Mouse (Mus musculus) Patski (cell line): ENCODE measurements around the gene Rab31. TPM values are rescaled to one million over a fixed set of nuclear protein-coding genes. Genes with fewer than 3 reads are reported as not detected.
A peak's percentile ranks its signal among the peaks of the same experiment; 100 is the strongest.

ENCODE experiments used
- ATAC-seq: fragments of 100-300 bp; one replicate; pipeline ENCODE4 v1.8.0; 2021
- CTCF ChIA-PET: fragments of 350-600 bp; sonication (Branson Sonifier 250); formaldehyde crosslinking; loops from one replicate; lab custom pipeline; 2022; ENCODE audit warnings: inconsistent platforms; lab: Charles Lee
- POLR2A ChIA-PET: fragments of 350-600 bp; sonication (Branson Sonifier 250); formaldehyde crosslinking; loops from one replicate; lab custom pipeline; 2022; ENCODE audit warnings: antibody characterized with exemption, inconsistent platforms; lab: Charles Lee
- DNase-seq: peaks from one replicate; pipeline ENCODE4 v3.0.0-alpha.2; 2011; ENCODE audit warnings: low read depth, low spot score
- H3K27me3 ChIP-seq: fragments of 371-371 bp; one replicate; pipeline ENCODE4 v1.5.1; 2021
- CTCF ChIP-seq: fragments of 100-300 bp; IDR thresholded peaks from one replicate; pipeline ENCODE4 v1.5.1; 2021
- in situ Hi-C: fragments of 300-500 bp; cut with MboI; formaldehyde crosslinking; loops from 3 replicates; pipeline ENCODE4 v1.11.1; 2018; ENCODE audit warnings: low pct_unique_long_range_greater_than_20kb, mixed read lengths
- polyA plus RNA-seq: library from polyadenylated mRNA; unstranded; gene quantifications from one replicate; pipeline ENCODE4 v1.2.3, GENCODE M21; 2021

Rab31 gene
- 71.2 TPM for polyA plus RNA-seq

DNA sequence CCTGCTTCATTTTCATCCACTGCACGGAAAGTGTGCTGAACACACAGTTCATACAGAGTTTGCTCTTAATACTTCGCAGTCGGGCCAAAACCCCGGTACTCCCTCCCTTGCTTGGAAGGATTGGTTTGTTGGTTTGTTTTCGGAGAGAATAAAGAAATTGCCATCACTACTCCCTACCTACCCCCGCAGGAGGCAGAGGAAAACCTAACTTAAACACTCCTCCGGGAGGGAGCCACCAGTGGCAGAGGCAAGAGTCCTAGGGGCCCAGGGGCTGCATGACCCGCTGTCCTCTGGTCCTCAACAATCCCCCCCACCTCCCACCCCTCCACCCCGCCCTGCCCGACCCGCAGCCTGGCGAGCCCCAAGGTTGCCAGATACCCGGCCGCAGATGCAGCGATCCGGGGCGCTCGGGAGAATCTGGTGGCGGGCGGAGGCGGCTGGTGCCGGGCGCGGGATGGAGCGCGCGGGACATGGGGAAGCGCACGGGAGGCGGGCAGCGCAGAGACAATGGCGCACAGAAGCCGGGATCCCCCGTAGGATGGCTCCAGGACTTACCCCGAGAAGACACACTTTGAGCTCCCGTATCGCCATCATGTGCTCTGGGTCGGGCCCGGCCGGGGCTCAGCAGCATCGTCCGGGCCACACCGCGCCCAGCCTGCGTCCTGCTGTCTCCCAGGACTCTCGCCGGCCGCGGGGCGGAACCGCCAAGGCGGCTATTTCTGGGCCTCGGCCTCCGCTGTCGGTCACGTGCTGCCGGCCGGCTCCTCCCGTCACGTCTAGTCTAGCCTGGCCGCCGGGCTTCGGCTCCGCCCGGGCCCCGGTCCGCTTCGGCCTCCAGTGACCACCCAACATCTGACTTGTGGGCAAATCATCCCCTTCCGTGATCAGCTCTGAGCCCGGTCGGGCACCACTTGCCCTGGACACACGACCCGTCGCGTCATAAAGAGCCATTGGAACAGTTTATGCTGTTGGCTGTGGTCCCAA, at the start of gene Rab31:
Gene Rab31, minus strand, starts transcription at position 802 of the 984 bp plus-strand sequence.
- ChIA-PET CTCF (no interaction called here), POLR2A (interaction anchor here (0.6 to 1.0 kb wide), 4 partner anchors 10 to 159 kb away, joined by 3 to 4 read pairs (median 4); partner anchors contain the start of genes Ppp4r1 and Vapa)
- no peaks in the 10 kb centered on the region for H3K27me3 ChIP-seq
- ATAC-seq (peak; percentile 64), DNase-seq (no peak)
- no peak for TF ChIP-seq CTCF
- in situ Hi-C loops: loop anchor here (5.0 kb wide), 2 partner anchors 65 to 165 kb away; no protein-coding TSS in a partner anchor

DNA sequence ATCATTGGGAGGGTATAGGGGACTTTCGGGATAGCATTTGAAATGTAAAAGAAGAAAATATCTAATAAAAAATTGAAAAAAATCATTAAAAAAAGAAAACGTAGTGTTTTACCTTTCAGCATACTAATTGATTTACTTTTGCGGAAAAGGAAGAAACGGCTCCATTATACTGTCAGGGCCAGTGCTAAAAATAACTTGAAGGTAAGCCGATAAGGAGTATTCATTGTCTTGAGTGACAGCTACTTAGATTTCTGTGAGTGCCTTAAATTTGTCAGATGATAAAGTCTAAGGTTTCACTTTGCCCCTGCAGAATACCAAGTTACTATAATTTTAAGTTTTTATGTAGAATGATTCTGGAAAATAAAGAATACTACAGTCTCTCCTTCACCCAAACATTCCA, 47.6 kb upstream of the Rab31 start:
- DNase-seq: no peak
- in situ Hi-C loops: no loop called here
- H3K27me3 ChIP-seq: no peaks in the 10 kb centered on the region
- ChIA-PET CTCF (interaction anchor here (1.2 to 2.1 kb wide), 3 partner anchors 10 to 17 kb away, joined by 3 to 10 read pairs (median 4); no protein-coding TSS in a partner anchor), POLR2A (no interaction called here)
- no peak for ATAC-seq
- no peak for TF ChIP-seq CTCF

DNA sequence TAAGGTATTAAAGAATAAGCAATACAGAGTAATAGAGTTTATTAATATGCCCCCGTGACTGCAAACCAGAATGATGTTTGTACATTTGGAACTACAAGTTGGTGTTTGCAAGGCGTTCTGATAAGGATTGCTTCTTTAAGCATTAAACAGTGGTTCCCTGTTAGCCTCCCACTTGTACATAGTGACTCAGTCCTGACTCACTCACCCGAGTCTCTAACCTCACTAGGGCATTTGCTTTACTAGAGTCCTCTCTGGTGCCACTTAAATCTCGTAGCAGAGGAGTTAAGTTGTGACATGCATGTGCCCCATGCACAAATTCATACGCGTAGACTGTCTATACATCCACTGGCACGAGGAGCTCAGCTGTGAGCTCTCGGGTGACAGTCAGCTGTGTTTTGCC, 41.2 kb upstream of the Rab31 start:
- TF ChIP-seq CTCF: no peak
- H3K27me3 ChIP-seq: no peaks in the 10 kb centered on the region
- in situ Hi-C loops: no loop called here
- ATAC-seq (peak; percentile 51), DNase-seq (no peak)
- POLR2A ChIA-PET: no interaction called here
- CTCF ChIA-PET: interaction anchor here (0.9 to 3.8 kb wide), 2 partner anchors 10 to 16 kb away, joined by 3 to 13 read pairs; no protein-coding TSS in a partner anchor

DNA sequence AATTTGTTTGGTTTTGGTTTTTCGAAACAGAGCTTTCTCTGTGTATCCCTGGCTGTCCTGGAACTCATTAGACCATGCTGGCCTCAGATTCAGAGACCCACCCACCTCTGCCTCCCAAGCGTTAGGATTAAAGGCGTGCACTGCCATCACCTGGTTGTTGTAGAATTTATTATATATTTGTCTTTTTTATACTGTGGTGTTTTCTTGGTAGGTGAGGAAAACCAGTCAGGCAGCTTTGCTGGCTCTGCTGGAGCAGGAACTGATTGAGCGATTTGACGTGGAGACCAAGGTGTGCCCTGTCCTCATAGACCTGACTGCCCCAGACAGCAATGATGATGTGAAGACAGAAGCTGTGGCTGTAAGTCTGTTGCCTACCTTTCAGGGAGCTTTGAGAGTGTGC, 38.5 kb upstream of the Rab31 start:
- DNase-seq (no peak), ATAC-seq (no peak)
- in situ Hi-C loops: no loop called here
- CTCF ChIA-PET: interaction anchor here (1.0 kb wide), 1 partner anchor 74 kb away, joined by 3 read pairs; no protein-coding TSS in a partner anchor
- POLR2A ChIA-PET: no interaction called here
- TF ChIP-seq CTCF: no peak
- no peaks in the 10 kb centered on the region for H3K27me3 ChIP-seq

DNA sequence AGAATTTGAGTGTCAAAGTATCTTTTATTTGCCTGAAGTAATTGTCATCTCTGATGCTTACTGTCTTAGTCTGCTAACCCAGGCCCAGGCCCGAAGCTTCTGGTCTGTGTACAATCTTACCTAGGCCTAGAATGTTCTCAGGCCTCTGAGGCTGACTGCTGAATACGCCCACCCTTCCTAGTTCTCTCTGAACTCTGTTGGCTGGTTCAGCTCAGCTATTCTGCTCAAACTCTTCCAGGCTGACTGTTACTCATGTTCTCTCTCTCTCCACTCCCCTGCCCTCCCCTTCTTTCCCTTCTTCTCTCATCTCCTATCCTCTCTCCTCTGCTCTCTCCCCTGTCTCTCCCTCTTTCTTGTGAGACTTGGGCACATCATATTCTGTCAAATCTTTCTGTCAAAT, 33.9 kb upstream of the Rab31 start:
- CTCF ChIA-PET: interaction anchor here (1.3 kb wide), 1 partner anchor 8 kb away, joined by 3 read pairs; no protein-coding TSS in a partner anchor
- in situ Hi-C loops: no loop called here
- H3K27me3 ChIP-seq: no peaks in the 10 kb centered on the region
- no peak for TF ChIP-seq CTCF
- POLR2A ChIA-PET: no interaction called here
- DNase-seq: no peak
- no peak for ATAC-seq

DNA sequence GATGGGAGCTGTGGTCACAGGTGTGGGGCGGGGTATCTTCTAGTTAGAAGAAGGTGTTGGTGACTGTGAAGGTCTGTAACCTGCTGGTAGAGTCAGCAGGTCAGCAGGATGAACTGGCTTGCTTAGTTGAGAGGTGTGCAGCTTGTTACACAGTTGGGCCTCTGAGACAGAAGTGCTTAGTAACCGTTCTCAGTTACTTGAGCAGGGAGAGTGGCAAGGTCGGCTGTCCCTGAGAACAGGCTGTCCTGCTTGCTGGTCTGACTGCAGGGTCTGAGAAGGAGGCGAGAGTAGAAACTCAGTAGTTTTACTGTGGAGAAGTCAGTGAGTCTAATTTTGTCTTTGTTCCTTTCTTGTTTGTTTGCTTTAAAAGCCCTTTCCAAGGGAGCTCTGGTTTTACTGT, 33.4 kb upstream of the Rab31 start:
- in situ Hi-C loops: no loop called here
- H3K27me3 ChIP-seq: no peaks in the 10 kb centered on the region
- POLR2A ChIA-PET: no interaction called here
- DNase-seq: no peak
- TF ChIP-seq CTCF: no peak
- no peak for ATAC-seq
- CTCF ChIA-PET: interaction anchor here (1.3 kb wide), 1 partner anchor 8 kb away, joined by 3 read pairs; no protein-coding TSS in a partner anchor

DNA sequence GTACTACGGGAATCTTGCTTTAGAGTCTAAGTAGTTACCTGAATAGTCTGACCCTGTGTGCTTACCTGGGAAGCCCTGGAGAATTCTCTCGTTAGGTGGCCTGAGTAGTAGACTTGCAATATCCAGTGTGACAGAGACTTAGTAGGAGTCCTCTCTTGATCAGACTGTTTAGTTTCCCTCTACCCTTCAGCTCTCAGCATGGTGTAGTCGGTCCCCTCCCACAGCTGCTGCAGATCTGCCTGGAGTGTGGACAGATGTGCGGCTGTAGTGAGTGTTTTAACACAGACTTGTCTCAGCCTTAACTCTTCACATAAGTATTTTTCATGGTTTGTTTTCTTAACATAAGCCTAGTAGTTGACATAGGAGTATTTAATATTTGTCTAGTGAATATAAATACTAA, 29.5 kb upstream of the Rab31 start:
- POLR2A ChIA-PET: interaction anchor here (0.7 kb wide), 1 partner anchor 1149 kb away, joined by 3 read pairs; no protein-coding TSS in a partner anchor
- ATAC-seq: no peak
- CTCF ChIA-PET: no interaction called here
- H3K27me3 ChIP-seq: no peaks in the 10 kb centered on the region
- in situ Hi-C loops: no loop called here
- DNase-seq: no peak
- no peak for TF ChIP-seq CTCF

DNA sequence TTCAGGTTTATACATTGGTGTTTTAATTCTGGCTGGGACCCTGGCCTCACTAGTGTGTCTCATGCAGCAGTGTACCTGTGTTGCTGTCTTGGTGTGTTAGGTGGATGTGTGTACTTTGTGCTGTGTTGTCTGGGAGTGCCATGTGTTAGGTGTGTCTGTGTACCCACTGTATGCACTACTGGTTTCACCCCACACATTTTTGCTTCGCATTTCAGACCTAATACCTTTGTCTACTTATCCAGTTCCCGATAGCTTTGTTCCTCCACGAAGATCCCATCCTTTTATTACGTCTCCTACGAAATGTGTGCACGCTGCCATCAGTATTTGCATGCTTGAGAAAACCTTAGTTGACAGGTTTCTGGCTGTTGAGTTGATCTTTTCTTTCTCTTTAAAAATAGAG, 27.9 kb upstream of the Rab31 start:
- POLR2A ChIA-PET: no interaction called here
- in situ Hi-C loops: no loop called here
- no peak for DNase-seq
- ATAC-seq: no peak
- CTCF ChIA-PET: interaction anchor here (0.6 kb wide), 1 partner anchor 325 kb away, joined by 3 read pairs; no protein-coding TSS in a partner anchor
- H3K27me3 ChIP-seq: no peaks in the 10 kb centered on the region
- TF ChIP-seq CTCF: no peak

DNA sequence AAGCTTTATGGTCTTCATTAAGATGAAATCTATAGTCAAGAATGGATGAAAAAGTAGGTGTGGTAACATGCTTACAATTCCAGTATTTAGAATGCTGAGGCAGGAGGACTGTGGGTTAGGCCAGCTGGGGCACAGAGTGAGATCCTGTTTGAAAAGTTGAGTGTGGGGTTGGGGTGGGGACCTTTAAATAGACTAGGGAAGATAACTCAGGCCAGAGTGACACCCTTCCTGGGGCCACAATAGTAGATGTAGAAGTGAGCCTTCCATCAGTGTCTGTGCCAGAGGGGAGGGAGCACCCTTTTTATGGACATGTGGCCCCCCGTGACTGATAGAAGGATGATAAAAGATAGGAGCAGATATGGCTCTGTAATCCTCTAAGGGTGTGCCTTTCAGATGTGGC, 26.8 kb upstream of the Rab31 start:
- no peaks in the 10 kb centered on the region for H3K27me3 ChIP-seq
- CTCF ChIA-PET: no interaction called here
- POLR2A ChIA-PET: no interaction called here
- DNase-seq (no peak), ATAC-seq (no peak)
- in situ Hi-C loops: no loop called here
- TF ChIP-seq CTCF: no peak

DNA sequence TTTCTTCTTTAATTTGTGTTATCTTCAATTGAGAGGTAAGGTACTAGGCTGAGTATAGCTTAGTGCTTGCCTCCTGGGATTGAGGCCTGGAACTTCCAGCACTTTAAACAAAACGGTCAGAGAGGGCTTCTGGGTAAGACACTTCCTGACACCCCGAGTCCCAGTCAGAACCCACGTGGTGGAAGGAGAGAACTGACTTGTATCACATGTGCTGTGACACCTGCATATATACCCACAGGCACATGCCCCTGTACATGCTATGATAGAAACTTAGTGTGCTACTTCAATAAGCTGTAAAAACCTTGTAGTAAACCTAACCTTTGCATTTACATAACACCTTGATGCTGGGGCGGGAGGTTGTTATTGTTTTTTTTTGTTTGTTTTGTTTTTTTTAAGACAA, 25.9 kb upstream of the Rab31 start:
- in situ Hi-C loops: no loop called here
- ChIA-PET POLR2A (no interaction called here), CTCF (interaction anchor here (1.0 kb wide), 1 partner anchor 8 kb away, joined by 3 read pairs; no protein-coding TSS in a partner anchor)
- TF ChIP-seq CTCF: no peak
- ATAC-seq: no peak
- no peak for DNase-seq
- no peaks in the 10 kb centered on the region for H3K27me3 ChIP-seq

DNA sequence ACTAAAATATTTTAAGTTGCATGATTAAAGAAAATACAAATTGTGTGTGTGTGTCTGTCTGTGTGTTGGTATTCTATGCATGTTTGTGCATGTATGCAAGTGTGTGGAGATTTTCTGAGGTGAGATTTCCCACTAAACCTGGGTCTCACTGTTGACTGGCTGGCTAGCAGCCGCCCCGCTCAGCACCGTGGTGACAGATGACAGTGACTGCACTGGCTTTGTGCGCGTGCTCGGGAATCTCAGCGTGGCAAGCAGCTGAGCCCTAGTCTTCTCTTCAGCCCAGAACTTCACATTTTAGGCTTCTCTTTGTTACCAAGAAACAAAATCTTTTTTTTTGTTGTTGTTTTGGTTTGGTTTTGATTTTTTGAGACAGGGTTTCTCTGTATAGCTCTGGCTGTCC, 23.5 kb upstream of the Rab31 start:
- no peak for DNase-seq
- in situ Hi-C loops: no loop called here
- TF ChIP-seq CTCF: no peak
- ChIA-PET CTCF (no interaction called here), POLR2A (no interaction called here)
- no peaks in the 10 kb centered on the region for H3K27me3 ChIP-seq
- ATAC-seq: no peak
